Comparison of ENCODE assay signal across 47 mouse cellular contexts in genomic region chr13:60809690-60810089, GRCm38 (mm10). TPM values are rescaled to one million over a fixed set of nuclear protein-coding genes. Genes with fewer than 3 reads are reported as not detected.
"Had no signal": no experiment of that assay in that cellular context is flagged by ENCODE, and none has a peak within 500 bp of the region (broad histone marks: within the 10 kb centered on the region; RNA-seq: fewer than 3 reads in every experiment).

No protein-coding gene starts in this region.

- H3K9me3 ChIP-seq: limb, embryonic 10.5 days; limb, embryonic 12.5 days; limb, embryonic 13.5 days; limb, embryonic 15.5 days; liver, embryonic 12.5 days; liver, embryonic 13.5 days; liver, embryonic 15.5 days; lung, embryonic 15.5 days; megakaryocyte, embryonic 14.5 days; midbrain, embryonic 10.5 days; midbrain, embryonic 12.5 days; midbrain, embryonic 13.5 days; midbrain, embryonic 15.5 days; neural tube, embryonic 12.5 days had no signal

- H3K27ac ChIP-seq: limb, embryonic 10.5 days; limb, embryonic 12.5 days; limb, embryonic 13.5 days; limb, embryonic 15.5 days; liver, embryonic 12.5 days; liver, embryonic 13.5 days; liver, embryonic 14.5 days; liver, embryonic 15.5 days; lung, embryonic 15.5 days; macrophage; midbrain, embryonic 10.5 days; midbrain, embryonic 12.5 days; midbrain, embryonic 13.5 days; midbrain, embryonic 15.5 days; neural tube, embryonic 12.5 days had no signal

- H3K27me3 ChIP-seq: limb, embryonic 12.5 days; limb, embryonic 13.5 days; limb, embryonic 15.5 days; liver, embryonic 12.5 days; liver, embryonic 13.5 days; liver, embryonic 15.5 days; lung, embryonic 15.5 days; megakaryocyte, embryonic 14.5 days; midbrain, embryonic 12.5 days; midbrain, embryonic 13.5 days; midbrain, embryonic 15.5 days; neural tube, embryonic 12.5 days had no signal

- DNase-seq: left cerebral cortex, postnatal 4 days; liver; liver, embryonic 13.5 days; liver, postnatal 0 days; lung, adult 18-20 months; lung, adult 2 months; lung, embryonic 14.5 days; lung, postnatal 10 days; lung, postnatal 14 days; lung, postnatal 36 days; lung, postnatal 4 days; midbrain, embryonic 14.5 days had no signal

- H3K36me3 ChIP-seq: limb, embryonic 10.5 days; limb, embryonic 12.5 days; limb, embryonic 13.5 days; limb, embryonic 15.5 days; liver, embryonic 12.5 days; liver, embryonic 13.5 days; liver, embryonic 15.5 days; lung, embryonic 15.5 days; midbrain, embryonic 10.5 days; midbrain, embryonic 12.5 days; midbrain, embryonic 13.5 days; midbrain, embryonic 15.5 days; neural tube, embryonic 12.5 days had no signal

- H3K4me1 ChIP-seq: limb, embryonic 10.5 days; limb, embryonic 12.5 days; limb, embryonic 13.5 days; limb, embryonic 15.5 days; liver, embryonic 12.5 days; liver, embryonic 13.5 days; liver, embryonic 15.5 days; lung, embryonic 15.5 days; midbrain, embryonic 10.5 days; midbrain, embryonic 12.5 days; midbrain, embryonic 13.5 days; midbrain, embryonic 15.5 days; neural tube, embryonic 12.5 days had no signal

- H3K4me3 ChIP-seq: limb, embryonic 10.5 days; limb, embryonic 12.5 days; limb, embryonic 13.5 days; limb, embryonic 15.5 days; liver, embryonic 12.5 days; liver, embryonic 13.5 days; liver, embryonic 15.5 days; lung, embryonic 15.5 days; megakaryocyte, embryonic 14.5 days; midbrain, embryonic 10.5 days; midbrain, embryonic 12.5 days; midbrain, embryonic 13.5 days; midbrain, embryonic 15.5 days; myocyte; neural tube, embryonic 12.5 days had no signal

- ATAC-seq: liver, embryonic 12.5 days; liver, postnatal 0 days; lung, postnatal 0 days; midbrain, embryonic 13.5 days; midbrain, embryonic 15.5 days; midbrain, embryonic 16.5 days had no signal

- H3K9ac ChIP-seq: limb, embryonic 12.5 days; limb, embryonic 13.5 days; limb, embryonic 15.5 days; liver, embryonic 12.5 days; liver, embryonic 13.5 days; liver, embryonic 14.5 days; liver, embryonic 15.5 days; liver, postnatal 0 days; lung, embryonic 14.5 days; lung, embryonic 15.5 days; midbrain, embryonic 12.5 days; midbrain, embryonic 13.5 days; midbrain, embryonic 15.5 days; neural tube, embryonic 12.5 days had no signal

- H3K4me2 ChIP-seq: limb, embryonic 12.5 days; limb, embryonic 13.5 days; limb, embryonic 15.5 days; liver, embryonic 11.5 days; liver, embryonic 12.5 days; liver, embryonic 13.5 days; liver, embryonic 15.5 days; lung, embryonic 14.5 days; lung, embryonic 15.5 days; midbrain, embryonic 11.5 days; midbrain, embryonic 12.5 days; midbrain, embryonic 13.5 days; midbrain, embryonic 15.5 days; neural tube, embryonic 12.5 days had no signal

RNA-seq across cellular contexts. Expression of gene Ctsll3, which starts 7.0 kb away (rescaled TPM):
- total RNA-seq: left cerebral cortex, postnatal 10 days; left cerebral cortex, postnatal 14 days; left cerebral cortex, postnatal 25 days; left cerebral cortex, postnatal 36 days; left cerebral cortex, postnatal 4 days; liver, adult 2 months; megakaryocyte progenitor cell, adult 5-6 weeks; megakaryocyte, adult 5-6 weeks; megakaryocyte-erythroid progenitor cell, adult 5-6 weeks; midbrain, postnatal 0 days; monocyte, adult 5-6 weeks had no signal
- polyA plus RNA-seq: limb, embryonic 10.5 days; limb, embryonic 11.5 days; limb, embryonic 12.5 days; limb, embryonic 13.5 days; liver, adult 2 months; liver, embryonic 11.5 days; liver, embryonic 12.5 days; liver, embryonic 13.5 days; liver, embryonic 14.5 days; liver, embryonic 15.5 days; liver, embryonic 16.5 days; liver, postnatal 0 days; lung, adult 2 months; lung, embryonic 14.5 days; lung, embryonic 15.5 days; lung, embryonic 16.5 days; lung, postnatal 0 days; macrophage; midbrain, embryonic 10.5 days; midbrain, embryonic 11.5 days; midbrain, embryonic 12.5 days; midbrain, embryonic 13.5 days; midbrain, embryonic 14.5 days; midbrain, embryonic 15.5 days; midbrain, embryonic 16.5 days; midbrain, postnatal 0 days; myocyte; neural tube, embryonic 11.5 days; neural tube, embryonic 12.5 days had no signal

RNA-seq across cellular contexts. Expression of gene BC051665, which starts 23.5 kb away (rescaled TPM):
- total RNA-seq: left cerebral cortex, postnatal 10 days; left cerebral cortex, postnatal 14 days; left cerebral cortex, postnatal 25 days; left cerebral cortex, postnatal 36 days; left cerebral cortex, postnatal 4 days; liver, adult 2 months; megakaryocyte progenitor cell, adult 5-6 weeks; megakaryocyte, adult 5-6 weeks; megakaryocyte-erythroid progenitor cell, adult 5-6 weeks; midbrain, postnatal 0 days; monocyte, adult 5-6 weeks had no signal
- polyA plus RNA-seq: limb, embryonic 10.5 days; limb, embryonic 11.5 days; limb, embryonic 12.5 days; limb, embryonic 13.5 days; limb, embryonic 14.5 days; limb, embryonic 15.5 days; liver, adult 2 months; liver, embryonic 11.5 days; liver, embryonic 12.5 days; liver, embryonic 13.5 days; liver, embryonic 14.5 days; liver, embryonic 15.5 days; liver, embryonic 16.5 days; liver, postnatal 0 days; lung, adult 2 months; lung, embryonic 14.5 days; lung, embryonic 15.5 days; lung, embryonic 16.5 days; lung, postnatal 0 days; macrophage; midbrain, embryonic 10.5 days; midbrain, embryonic 11.5 days; midbrain, embryonic 12.5 days; midbrain, embryonic 13.5 days; midbrain, embryonic 14.5 days; midbrain, embryonic 15.5 days; midbrain, embryonic 16.5 days; midbrain, postnatal 0 days; myocyte; neural tube, embryonic 11.5 days; neural tube, embryonic 12.5 days had no signal

RNA-seq across cellular contexts. Expression of gene 4930486L24Rik, which starts 54.6 kb away (rescaled TPM):
- total RNA-seq: left cerebral cortex, postnatal 10 days; left cerebral cortex, postnatal 25 days; left cerebral cortex, postnatal 4 days; monocyte, adult 5-6 weeks had no signal
- polyA plus RNA-seq: limb, embryonic 10.5 days; limb, embryonic 11.5 days; limb, embryonic 12.5 days; limb, embryonic 13.5 days; limb, embryonic 14.5 days; liver, adult 2 months; liver, embryonic 12.5 days; liver, embryonic 13.5 days; liver, postnatal 0 days; lung, adult 2 months; lung, embryonic 14.5 days; lung, embryonic 15.5 days; lung, embryonic 16.5 days; macrophage; midbrain, embryonic 11.5 days; midbrain, embryonic 13.5 days; midbrain, embryonic 14.5 days; midbrain, embryonic 16.5 days; midbrain, postnatal 0 days; neural tube, embryonic 11.5 days; neural tube, embryonic 12.5 days had no signal
